Mouse (Mus musculus) left cerebral cortex, postnatal 4 days (tissue): ENCODE data around the gene Ssc5d. TPM values are rescaled to one million over a fixed set of nuclear protein-coding genes. Genes with fewer than 3 reads are reported as not detected.

Source experiments
- total RNA-seq, 2 experiments: library from RNA; stranded (reverse); gene quantifications; 2 replicates each; pipeline ENCODE4 v1.2.3; 2021

The Ssc5d gene
- total RNA-seq, 2 experiments from 2014 or later: 3.1 to 3.6 TPM

Other genes starting within 250 kb of the Ssc5d start
- 100 to 1,000 TPM in 1 of 2 experiments, 10 to 100 TPM in 1; 99.7 to 111 TPM for gene Hspbp1, start 240.7 kb upstream of the Ssc5d start, total RNA-seq
- gene Brsk1, start 235.2 kb upstream of the Ssc5d start, total RNA-seq: 100 to 1,000 TPM; 258 to 262 TPM
- not detected for gene Tmem150b, start 200.5 kb upstream of the Ssc5d start, total RNA-seq
- gene Kmt5c, start 185.7 kb upstream of the Ssc5d start, total RNA-seq: 10 to 100 TPM; 53.2 to 58.9 TPM
- gene Cox6b2, start 172.7 kb upstream of the Ssc5d start, total RNA-seq: 1 to 10 TPM; 7.3 to 8.8 TPM
- gene Fam71e2, start 154.5 kb upstream of the Ssc5d start, total RNA-seq: not detected
- 1 to 10 TPM in 1 of 2 experiments, under 1 TPM in 1; 0.82 to 1.2 TPM for gene Il11, start 142.9 kb upstream of the Ssc5d start, total RNA-seq
- not detected for gene Tmem190, start 142.8 kb upstream of the Ssc5d start, total RNA-seq
- 1 to 10 TPM; 5.5 to 6.0 TPM for gene Tmem238, start 136.1 kb upstream of the Ssc5d start, total RNA-seq
- gene Rpl28, start 132.9 kb upstream of the Ssc5d start, total RNA-seq: 100 to 1,000 TPM; 603 to 645 TPM
- gene Ube2s, start 113.2 kb upstream of the Ssc5d start, total RNA-seq: 100 to 1,000 TPM; 176 to 203 TPM
- 100 to 1,000 TPM; 112 to 126 TPM for gene Shisa7, start 81.1 kb upstream of the Ssc5d start, total RNA-seq
- 1 to 10 TPM; 1.2 to 1.9 TPM for gene Isoc2b, start 55.5 kb upstream of the Ssc5d start, total RNA-seq
- 1 to 10 TPM; 6.2 to 6.5 TPM for gene Isoc2a, start 48.6 kb upstream of the Ssc5d start, total RNA-seq
- gene Gm36210, start 19.3 kb upstream of the Ssc5d start, total RNA-seq: under 1 TPM; 0.50 to 0.74 TPM
- gene Zfp628, start 10.6 kb upstream of the Ssc5d start, total RNA-seq: 10 to 100 TPM; 21.1 to 21.4 TPM
- gene Nat14, start 3.8 kb upstream of the Ssc5d start, total RNA-seq: 10 to 100 TPM; 50.8 to 51.5 TPM
- not detected for gene Sbk2, start 38.6 kb downstream of the Ssc5d start, total RNA-seq
- gene Sbk3, start 45.4 kb downstream of the Ssc5d start, total RNA-seq: 1 to 10 TPM; 1.4 to 1.5 TPM
- gene Zfp579, start 70.4 kb downstream of the Ssc5d start, total RNA-seq: 10 to 100 TPM; 58.7 to 61.7 TPM
- 1 to 10 TPM; 3.9 to 5.0 TPM for gene Zfp524, start 88.6 kb downstream of the Ssc5d start, total RNA-seq
- gene Fiz1, start 88.9 kb downstream of the Ssc5d start, total RNA-seq: 10 to 100 TPM; 28.0 to 31.4 TPM
- not detected for gene Gm44973, start 89.7 kb downstream of the Ssc5d start, total RNA-seq
- gene Zfp865, start 94.6 kb downstream of the Ssc5d start, total RNA-seq: 10 to 100 TPM; 43.8 to 45.9 TPM
- gene Ccdc106, start 94.8 kb downstream of the Ssc5d start, total RNA-seq: 10 to 100 TPM; 50.4 to 61.6 TPM
- not detected for gene 4632433K11Rik, start 108.3 kb downstream of the Ssc5d start, total RNA-seq
- gene Zfp784, start 112.7 kb downstream of the Ssc5d start, total RNA-seq: 1 to 10 TPM; 5.2 to 5.6 TPM
- gene Zfp580, start 125.8 kb downstream of the Ssc5d start, total RNA-seq: 10 to 100 TPM; 65.0 to 65.4 TPM
- 100 to 1,000 TPM; 222 to 229 TPM for gene U2af2, start 136.4 kb downstream of the Ssc5d start, total RNA-seq
- 100 to 1,000 TPM; 301 to 316 TPM for gene Epn1, start 154.4 kb downstream of the Ssc5d start, total RNA-seq
- gene Rfpl4, start 191.2 kb downstream of the Ssc5d start, total RNA-seq: not detected
- gene Rasl2-9, start 200.2 kb downstream of the Ssc5d start, total RNA-seq: not detected
- gene Vmn1r55, start 223.9 kb downstream of the Ssc5d start, total RNA-seq: not detected